Mouse (Mus musculus) myocyte (in vitro differentiated cells): ENCODE results near the gene Asb17.

Source experiments
- MAX ChIP-seq: IDR thresholded peaks from one replicate; pipeline ENCODE4 v1.6.1; 2011; ENCODE audit warnings: low read depth, mild to moderate bottlenecking, control low read depth
- MYOG ChIP-seq, 3 experiments: IDR thresholded peaks; one replicate each; pipeline ENCODE4 v1.6.1; 2011; ENCODE audit warnings: control low read depth in 2 of 3, low read depth in 2 of 3, mild to moderate bottlenecking in 2 of 3; ENCODE audit not compliant: insufficient read length in 2 of 3, control insufficient read depth in 1 of 3, insufficient read depth in 1 of 3
- POLR2A ChIP-seq: IDR thresholded peaks from one replicate; pipeline ENCODE4 v1.6.1; 2011; ENCODE audit warnings: low read depth, mild to moderate bottlenecking, control low read depth, moderate library complexity; ENCODE audit not compliant: insufficient read length
- POLR2AphosphoS2 ChIP-seq: IDR thresholded peaks from one replicate; pipeline ENCODE4 v1.6.1; 2011; ENCODE audit warnings: low read depth, control low read depth; ENCODE audit not compliant: insufficient read length
- SRF ChIP-seq: IDR thresholded peaks from one replicate; pipeline ENCODE4 v1.6.1; 2011; ENCODE audit warnings: low read depth; ENCODE audit not compliant: control insufficient read depth, insufficient read length

DNA sequence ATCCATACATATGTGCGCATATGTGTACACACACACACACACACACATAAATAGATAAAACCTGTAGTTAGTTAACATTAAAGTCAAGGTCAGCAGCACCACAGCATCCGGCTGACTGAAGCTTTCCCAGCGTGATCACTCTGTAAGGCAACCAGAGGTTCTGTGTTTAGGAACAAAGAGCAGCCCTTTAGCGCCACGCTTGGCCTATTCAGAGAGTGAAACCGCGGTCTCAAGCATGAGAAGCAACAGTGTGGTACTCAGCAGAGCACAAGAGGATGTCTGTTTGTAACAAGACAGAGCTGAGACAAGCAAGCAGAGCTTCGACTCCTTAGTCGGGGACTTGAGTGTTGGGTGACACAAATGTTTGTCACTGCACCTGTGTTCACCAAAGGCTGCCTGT is 24.6 kb upstream of the Asb17 start:
- TF ChIP-seq POLR2AphosphoS2 = no peak
- no peak for TF ChIP-seq POLR2A
- no peak for TF ChIP-seq MAX
- no peak for TF ChIP-seq MYOG (IDR thresholded peaks at IDR 0.05; ENCODE audit: control insufficient read depth in 1 of 3, insufficient read depth in 1 of 3, insufficient read length in 2 of 3, low read depth in 2 of 3)
- no peak for TF ChIP-seq SRF
